ENCODE assay signal across 14 mouse cellular contexts in genomic region chr7:135392949-135393542, GRCm38 (mm10). TPM values are rescaled to one million over a fixed set of nuclear protein-coding genes. Genes with fewer than 3 reads are reported as not detected.
"Had no signal": no experiment of that assay in that cellular context is flagged by ENCODE, and none has a peak within 500 bp of the region (broad histone marks: within the 10 kb centered on the region; RNA-seq: fewer than 3 reads in every experiment).

No protein-coding gene starts in this region.

- DNase-seq: kidney, postnatal 10 days; left cerebral cortex, postnatal 4 days; lung, adult 18-20 months; lung, postnatal 36 days; right cerebral cortex, postnatal 4 days; spleen, adult 18-20 months; thymus, adult 18-20 months; thymus, postnatal 14 days had no signal

RNA-seq across cellular contexts. Expression of gene Foxi2, which starts 17.1 kb away (rescaled TPM):
- total RNA-seq: layer of hippocampus, adult 8-10 months; layer of hippocampus, postnatal 14 days; left cerebral cortex, adult 18-20 months; left cerebral cortex, postnatal 10 days; left cerebral cortex, postnatal 4 days; liver, adult 2 months; megakaryocyte progenitor cell, adult 5-6 weeks had no signal
